Mouse (Mus musculus) liver (tissue): ENCODE data around the gene Gatad2b.
"Not testable (repeated sequence)": the region's sequence is repeated elsewhere in the genome, so short reads cannot be mapped to it uniquely, and the experiment has no call there.

Experiments used
- DNase-seq: peaks from one replicate; pipeline ENCODE4 v3.0.0-alpha.2; 2020; ENCODE audit warnings: mixed read lengths

Gene Gatad2b

DNA sequence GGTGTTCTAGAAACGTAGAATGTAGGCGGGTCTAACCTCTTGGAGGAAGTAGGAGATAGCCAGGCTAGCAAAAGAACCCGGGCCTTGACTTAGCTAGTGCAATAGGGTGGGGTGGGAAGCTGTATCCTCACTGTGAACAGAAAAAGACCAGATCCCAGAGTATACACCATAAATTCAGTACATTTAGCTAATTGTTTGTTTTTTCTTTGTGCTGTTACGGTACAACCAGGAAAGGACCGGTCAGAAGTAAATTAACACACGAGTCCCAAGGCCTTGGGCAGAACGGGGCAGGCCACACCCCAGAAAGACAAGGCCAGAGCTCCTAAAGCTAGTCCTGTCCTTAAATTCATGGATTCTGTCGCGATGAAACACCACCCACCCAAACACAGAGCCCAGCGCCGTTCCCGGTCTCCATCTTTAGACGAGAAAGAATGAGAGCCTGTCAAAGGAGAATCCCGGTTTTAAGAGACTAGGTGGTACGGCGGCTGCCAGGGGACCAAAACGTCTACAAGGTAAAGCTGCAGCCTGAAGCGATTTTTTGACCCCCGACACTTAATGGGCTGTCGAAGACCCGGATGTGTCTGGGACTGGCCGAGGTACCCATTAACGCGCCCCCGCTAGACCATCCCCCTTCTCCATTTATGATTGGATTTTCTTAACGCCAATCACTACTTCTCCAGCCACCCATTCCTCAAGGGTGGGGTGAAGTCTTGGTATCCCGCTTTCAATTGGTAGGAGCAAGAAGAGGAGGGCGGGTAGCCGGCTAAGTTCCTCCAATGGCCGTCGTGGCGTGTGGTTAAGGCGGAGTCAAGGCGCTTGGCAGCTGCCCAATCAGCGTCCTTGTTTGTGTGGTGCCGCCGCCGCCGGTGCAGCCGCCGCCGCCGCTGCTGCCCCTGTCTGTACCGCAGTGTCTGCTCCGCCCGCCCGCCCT, at the start of gene Gatad2b:
Gene Gatad2b (plus strand): TSS at position 834 of the 931 bp plus-strand sequence.
- peak; percentile 98 for DNase-seq

- no peak for DNase-seq
Measured at GRCm38 (mm10) chr3:90245406-90245805, 47.6 kb upstream of the Gatad2b start.

- no peak for DNase-seq
Measured at GRCm38 (mm10) chr3:90247630-90247959, 45.4 kb upstream of the Gatad2b start.

DNA sequence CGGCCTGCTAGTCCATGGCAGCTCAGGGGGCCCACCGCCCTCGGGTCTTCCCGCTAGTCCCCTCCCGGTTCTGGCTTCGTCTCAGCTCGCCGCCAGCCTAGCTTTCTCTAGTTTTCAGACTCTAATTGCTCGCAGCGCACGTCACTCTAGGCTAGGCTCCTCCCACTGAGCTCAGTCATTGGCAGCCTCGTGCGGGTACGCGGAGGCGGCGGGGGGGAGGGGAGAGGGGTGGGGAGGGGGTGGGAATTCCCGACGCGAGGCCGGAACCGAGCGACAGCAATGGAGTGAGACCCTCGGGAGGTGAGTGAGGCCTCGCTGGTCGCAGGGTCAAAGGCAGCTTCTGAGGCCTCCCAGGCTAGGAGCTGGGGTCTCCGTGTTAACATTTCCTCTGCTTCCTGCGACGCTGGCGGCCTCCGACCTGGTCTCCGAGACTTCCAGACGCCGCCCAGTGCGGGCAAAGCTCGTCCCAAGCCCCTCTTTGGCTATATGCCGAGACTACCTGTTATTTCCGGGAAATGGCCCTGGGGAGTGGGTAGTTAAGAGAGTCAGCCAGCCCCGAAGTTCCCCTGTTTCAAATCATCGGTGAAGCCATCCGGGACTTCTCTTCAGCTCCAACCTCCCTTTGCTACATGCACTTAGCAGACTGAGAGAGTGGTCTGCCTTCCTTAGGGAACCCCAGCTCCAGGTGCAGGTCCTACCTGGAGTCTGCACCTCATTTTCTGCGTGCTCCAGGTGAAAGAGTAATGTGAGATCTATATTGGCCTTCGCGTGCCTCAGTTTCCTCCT, 44.8 kb upstream of the Gatad2b start, which contains the start of gene Slc39a1:
Gene Slc39a1 (plus strand): TSS at position 213 of the 786 bp plus-strand sequence.
- DNase-seq = peak; percentile 93

- peak; percentile 50 for DNase-seq
Measured at GRCm38 (mm10) chr3:90248746-90249100, 44.3 kb upstream of the Gatad2b start.

DNA sequence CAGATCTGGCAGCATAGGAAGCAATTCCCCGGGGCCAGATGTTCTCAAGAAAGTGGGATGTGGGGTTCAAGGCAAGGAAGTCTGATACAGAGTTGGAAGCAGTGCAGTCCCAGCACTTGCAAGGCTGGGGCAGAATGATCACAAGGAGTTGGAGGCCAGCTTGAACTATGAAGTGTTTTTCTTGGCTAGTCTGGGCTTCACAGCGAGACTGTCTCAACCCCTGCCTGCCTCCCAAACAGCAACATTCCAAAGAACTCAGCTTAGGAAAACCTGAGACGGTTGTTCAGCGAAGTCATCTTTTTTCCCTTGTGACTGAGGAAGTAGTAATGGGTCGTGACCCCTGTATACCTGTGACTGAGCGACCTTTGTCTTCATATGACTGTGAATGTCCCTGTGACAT, 42.2 kb upstream of the Gatad2b start:
- no peak for DNase-seq

DNA sequence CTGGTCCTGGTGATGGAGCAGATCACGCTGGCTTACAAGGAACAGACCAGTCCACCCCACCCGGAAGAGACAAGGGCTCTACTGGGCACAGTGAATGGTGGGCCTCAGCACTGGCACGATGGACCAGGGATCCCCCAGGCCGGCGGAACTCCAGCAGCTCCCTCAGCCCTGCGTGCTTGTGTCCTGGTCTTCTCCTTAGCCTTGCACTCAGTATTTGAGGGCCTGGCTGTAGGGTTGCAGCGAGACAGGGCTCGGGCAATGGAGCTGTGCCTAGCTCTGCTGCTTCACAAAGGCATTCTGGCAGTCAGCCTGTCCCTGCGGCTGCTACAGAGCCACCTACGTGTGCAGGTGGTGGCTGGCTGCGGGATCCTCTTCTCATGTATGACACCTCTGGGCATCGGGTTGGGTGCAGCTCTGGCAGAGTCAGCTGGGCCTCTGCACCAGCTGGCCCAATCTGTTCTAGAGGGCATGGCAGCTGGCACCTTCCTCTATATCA, 41.2 kb upstream of the Gatad2b start:
- DNase-seq = not testable (repeated sequence)

GRCm38 (mm10) chr3:90252659-90253058, 40.3 kb upstream of the Gatad2b start:
- not testable (repeated sequence) for DNase-seq

- DNase-seq = not testable (repeated sequence)
Measured at GRCm38 (mm10) chr3:90253174-90253573, 39.8 kb upstream of the Gatad2b start.

DNA sequence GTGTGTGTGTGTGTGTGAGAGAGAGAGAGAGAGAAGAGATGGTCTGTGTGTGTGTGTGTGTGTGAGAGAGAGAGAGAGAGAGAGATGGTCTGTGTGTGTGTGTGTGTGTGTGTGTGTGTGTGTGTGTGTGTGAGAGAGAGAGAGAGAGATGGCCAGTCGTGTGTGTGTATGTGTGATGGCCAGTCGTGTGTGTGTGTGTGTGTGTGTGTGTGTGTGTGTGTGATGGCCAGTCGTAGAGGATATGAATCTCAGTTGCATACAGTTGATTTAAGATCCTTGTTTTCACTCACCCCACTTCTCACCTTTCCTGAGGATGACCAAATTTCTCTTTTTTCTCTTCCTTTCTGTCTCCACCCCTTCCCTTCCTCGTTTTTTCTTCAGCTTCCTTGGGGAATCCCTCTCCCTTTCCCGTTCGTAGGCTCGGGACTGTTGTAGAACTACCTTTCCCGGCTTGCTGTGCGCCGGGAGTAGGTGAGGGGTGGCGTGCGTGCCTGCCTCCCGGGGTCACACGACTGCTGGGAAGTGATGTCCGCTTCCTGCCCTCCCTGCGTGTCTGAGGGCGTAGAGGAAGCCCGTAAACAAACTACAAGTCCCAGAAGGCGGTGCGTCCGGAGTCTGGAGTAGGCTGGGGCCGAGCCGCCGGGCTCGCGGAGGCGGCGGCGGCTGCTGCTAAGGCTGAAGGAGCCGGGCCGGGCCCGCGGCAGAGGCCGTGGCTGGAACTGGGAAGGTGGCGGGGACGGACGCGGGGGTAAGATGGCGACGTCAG, 39.1 kb upstream of the Gatad2b start, which contains the start of gene Crtc2:
Gene Crtc2 (plus strand): TSS at position 511 of the 766 bp plus-strand sequence.
- peak; percentile 95 for DNase-seq

DNA sequence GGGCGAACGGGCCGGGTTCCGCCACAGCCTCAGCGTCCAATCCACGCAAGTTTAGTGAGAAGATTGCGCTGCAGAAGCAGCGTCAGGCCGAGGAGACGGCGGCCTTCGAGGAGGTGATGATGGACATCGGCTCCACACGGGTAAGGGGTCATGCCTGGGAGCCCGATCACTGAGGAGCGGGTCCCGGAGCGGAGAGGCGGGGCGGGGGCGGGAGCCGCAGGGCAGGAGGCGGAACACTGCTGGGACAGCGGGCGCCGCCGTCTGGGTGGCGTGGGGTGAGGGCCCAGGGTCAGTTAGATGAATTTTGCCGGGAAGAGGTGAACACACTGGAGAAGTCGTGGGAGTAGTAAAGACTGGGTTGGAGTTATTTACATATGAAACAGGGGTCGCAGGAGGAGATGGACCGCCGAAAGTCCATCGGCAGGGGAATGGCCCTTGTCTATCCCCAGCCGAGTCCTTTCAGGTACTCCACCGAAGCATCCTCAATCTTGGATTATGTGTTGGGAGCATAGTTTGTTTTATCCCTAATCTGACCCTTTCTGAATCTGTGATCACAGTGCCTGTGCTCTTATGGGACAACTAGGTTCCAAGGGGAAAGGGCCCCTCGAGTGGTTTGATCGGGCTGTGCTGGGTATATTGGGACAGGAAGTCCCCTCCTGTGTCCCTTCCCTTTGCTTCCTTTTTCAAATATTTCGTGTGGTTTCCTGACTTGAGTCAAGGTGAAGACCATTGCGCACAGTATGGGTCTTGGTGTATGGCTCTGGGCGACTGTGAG, 38.4 kb upstream of the Gatad2b start:
- DNase-seq = peak; percentile 65

GRCm38 (mm10) chr3:90255194-90255565, 37.8 kb upstream of the Gatad2b start:
- no peak for DNase-seq

GRCm38 (mm10) chr3:90255784-90256353, 37.1 kb upstream of the Gatad2b start:
- DNase-seq = no peak

DNA sequence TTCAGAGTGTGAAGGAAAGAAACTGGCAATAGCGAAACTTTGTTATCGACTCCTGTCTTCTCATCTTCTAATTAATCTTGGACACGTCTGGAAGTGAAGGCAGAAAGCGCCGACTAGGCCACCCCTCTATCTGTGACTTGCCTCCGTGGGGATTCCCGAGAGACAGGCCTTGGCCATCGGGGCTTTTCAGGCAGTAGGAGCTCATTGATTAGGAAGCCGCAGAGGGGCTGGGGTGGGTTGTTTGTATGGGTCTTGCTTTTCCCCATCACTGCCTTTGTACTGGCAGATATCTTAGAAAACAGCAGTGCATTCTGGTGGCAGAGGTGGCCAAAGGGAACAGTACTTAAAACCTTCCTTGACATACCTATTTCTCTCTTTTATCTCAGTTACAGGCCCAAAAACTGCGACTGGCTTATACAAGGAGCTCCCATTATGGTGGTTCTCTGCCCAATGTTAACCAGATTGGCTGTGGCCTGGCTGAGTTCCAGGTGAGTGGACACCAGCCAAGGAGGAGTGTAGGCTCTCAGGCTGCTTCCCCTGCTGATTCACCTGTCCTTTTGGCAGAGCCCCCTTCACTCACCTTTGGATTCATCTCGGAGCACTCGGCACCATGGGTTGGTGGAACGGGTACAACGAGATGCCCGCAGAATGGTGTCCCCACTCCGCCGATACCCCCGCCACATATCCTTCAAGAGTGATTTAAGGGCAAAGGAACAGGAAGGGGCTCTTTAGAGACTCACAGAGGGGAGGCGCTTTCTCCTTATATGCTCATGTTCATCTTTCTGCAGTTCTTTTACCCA, 36.0 kb upstream of the Gatad2b start:
- no peak for DNase-seq

DNA sequence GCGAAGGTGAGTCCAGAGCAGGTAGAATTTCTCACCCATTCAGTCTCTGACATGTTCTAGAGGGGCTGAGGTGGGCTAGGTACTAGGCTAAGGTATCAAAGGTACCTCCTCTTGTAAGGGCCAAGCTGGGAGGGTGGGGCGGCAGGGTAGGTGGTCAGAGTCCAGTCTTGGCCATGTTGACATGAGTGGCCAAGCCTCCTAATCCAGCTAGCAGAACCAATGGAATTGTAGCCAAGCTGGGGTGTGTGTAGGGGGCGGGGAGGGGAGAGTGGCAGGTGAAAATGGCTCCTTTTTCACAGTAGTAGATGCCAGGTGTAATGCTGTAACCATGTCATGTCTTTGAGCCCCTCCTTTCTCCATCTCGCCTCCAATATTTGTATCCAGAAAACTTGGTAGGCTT, 34.5 kb upstream of the Gatad2b start:
- peak; percentile 45 for DNase-seq

DNA sequence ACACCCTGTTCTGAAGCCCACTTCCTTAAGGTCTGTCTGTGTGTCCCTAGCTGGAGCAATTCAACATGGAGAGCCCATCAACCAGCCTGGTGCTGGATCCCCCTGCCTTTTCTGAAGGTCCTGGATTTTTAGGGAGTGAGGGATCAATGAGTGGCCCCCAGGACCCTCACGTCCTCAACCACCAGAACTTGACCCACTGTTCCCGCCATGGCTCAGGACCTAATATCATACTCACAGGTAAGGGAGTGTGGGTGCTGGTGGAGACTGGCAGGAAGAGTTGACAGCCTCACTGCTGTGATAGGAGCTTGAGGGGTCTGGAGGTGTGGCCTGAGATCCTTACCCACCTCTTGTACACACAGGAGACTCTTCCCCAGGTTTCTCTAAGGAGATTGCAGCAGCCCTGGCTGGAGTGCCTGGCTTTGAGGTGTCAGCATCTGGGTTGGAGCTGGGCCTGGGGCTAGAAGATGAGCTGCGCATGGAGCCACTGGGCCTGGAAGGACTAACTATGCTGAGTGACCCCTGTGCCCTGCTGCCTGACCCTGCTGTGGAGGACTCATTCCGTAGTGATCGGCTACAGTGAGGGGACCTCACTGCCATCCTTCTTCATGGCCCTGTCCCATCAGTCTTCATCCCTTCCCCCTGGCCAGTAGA, 29.7 kb upstream of the Gatad2b start:
- DNase-seq = no peak

DNA sequence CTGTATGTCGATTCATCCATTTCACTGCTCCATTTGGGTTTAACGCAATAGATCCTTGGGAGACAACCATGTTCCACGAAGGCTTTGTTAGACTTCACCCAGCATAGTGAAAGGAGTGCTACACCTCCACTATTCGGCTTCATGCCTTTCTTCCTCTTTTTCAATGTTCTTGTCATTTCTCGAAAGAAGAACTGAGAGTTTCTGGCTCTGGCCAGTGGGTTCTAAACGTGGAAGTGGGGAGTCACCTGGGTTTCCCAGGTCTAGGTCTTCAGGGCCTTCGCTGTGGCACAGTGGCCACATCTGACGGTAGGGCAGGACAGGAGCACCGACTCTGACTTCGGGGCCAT, 28.3 kb upstream of the Gatad2b start:
- DNase-seq = no peak

DNA sequence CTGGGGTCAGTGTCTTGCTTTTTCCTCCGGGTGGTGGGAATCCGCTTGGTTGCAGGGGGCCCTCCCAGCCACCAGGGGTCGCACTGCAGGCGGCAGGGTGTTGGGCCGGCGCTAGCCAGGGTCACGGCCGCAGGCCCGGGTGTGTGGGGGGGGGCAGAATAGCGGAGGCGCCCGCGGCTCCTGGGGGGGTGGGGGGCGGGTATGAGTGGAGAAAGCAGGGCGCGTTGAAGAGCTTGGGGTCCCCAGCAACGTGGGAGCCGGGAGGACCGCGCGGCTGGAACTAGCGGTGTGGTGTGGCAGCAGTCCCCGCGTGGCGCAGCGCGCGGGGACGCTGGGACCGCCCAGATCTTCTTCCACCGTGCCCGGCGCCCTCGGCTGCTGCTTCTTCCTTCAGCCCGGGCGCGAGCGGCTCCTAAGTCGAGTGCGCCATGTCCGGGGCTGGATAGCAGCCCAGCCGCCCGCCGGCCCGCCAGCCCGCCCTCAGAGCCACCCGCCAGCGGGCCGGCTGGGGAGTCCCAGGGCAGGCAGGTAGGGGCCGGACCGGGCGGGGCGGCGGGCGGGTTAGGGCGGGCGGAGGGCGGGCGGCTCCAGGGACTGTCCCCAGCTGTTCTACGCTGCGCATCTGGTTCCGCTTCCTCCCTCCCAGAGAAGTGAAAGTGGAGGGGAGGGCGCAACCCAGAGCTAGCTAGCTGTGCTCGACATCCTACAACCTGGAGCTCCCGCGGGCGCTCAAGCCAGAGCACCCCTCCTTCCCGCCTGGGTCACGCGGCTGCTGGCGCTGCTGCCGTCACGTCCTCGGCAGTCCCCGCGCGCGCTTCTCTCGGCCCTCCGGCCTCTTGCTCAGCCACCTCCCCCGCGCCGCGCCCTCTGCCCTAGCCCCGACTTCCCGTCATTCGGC, 27.7 kb upstream of the Gatad2b start, which contains the start of gene Dennd4b:
Gene Dennd4b (plus strand): TSS at position 152 of the 898 bp plus-strand sequence.
- DNase-seq = peak; percentile 90
